Mouse (Mus musculus): ENCODE measurements around the gene Pex11b. TPM values are rescaled to one million over a fixed set of nuclear protein-coding genes. Genes with fewer than 3 reads are reported as not detected.

Pex11b gene
- polyA plus RNA-seq, 1 experiment, result 2.2 TPM

GRCm38 (mm10) chr3:96671519-96671918, 36.3 kb downstream of the Pex11b start:
- no peaks in the 10 kb centered on the region for H3K27me3 ChIP-seq (replicated peaks)
- H3K4me3 ChIP-seq (replicated peaks), result peak overlapping the region; percentile 94
- peaks cover 11% of the 10 kb centered on the region for H3K36me3 ChIP-seq (replicated peaks; ENCODE audit: low read length)
- TF ChIP-seq GATA1 (IDR thresholded peaks at IDR 0.05; ENCODE audit: borderline replicate concordance, low read length), result no peak
- no peak for TF ChIP-seq FLI1 (IDR thresholded peaks at IDR 0.05; ENCODE audit: low read length)
- no peaks in the 10 kb centered on the region for H3K9me3 ChIP-seq
- H3K4me1 ChIP-seq, result peaks cover 66% of the 10 kb centered on the region

- H3K27me3 ChIP-seq (replicated peaks), result peaks cover under 1% of the 10 kb centered on the region
- peaks cover 76% of the 10 kb centered on the region for H3K4me1 ChIP-seq
- peaks cover 19% of the 10 kb centered on the region for H3K36me3 ChIP-seq (replicated peaks; ENCODE audit: low read length)
- TF ChIP-seq FLI1 (IDR thresholded peaks at IDR 0.05; ENCODE audit: low read length), result no peak
- TF ChIP-seq GATA1 (IDR thresholded peaks at IDR 0.05; ENCODE audit: borderline replicate concordance, low read length), result no peak
- peak overlapping the region; percentile 55 for H3K4me3 ChIP-seq (replicated peaks)
- H3K9me3 ChIP-seq, result no peaks in the 10 kb centered on the region
Measured at GRCm38 (mm10) chr3:96673514-96673913, 38.3 kb downstream of the Pex11b start.

- Histone ChIP-seq H3K9me3 (no peaks in the 10 kb centered on the region), H3K36me3 (replicated peaks; ENCODE audit: low read length) (peaks cover 27% of the 10 kb centered on the region), H3K27me3 (replicated peaks) (peaks cover 2% of the 10 kb centered on the region), H3K4me1 (peaks cover 85% of the 10 kb centered on the region), H3K4me3 (replicated peaks) (no peak overlapping the region)
- TF ChIP-seq FLI1 (IDR thresholded peaks at IDR 0.05; ENCODE audit: low read length), result no peak
- TF ChIP-seq GATA1 (IDR thresholded peaks at IDR 0.05; ENCODE audit: borderline replicate concordance, low read length), result no peak
Measured at GRCm38 (mm10) chr3:96674442-96674841, 39.3 kb downstream of the Pex11b start.

GRCm38 (mm10) chr3:96675171-96675570, 40.0 kb downstream of the Pex11b start:
- H3K4me3 ChIP-seq (replicated peaks), result no peak overlapping the region
- peaks cover 35% of the 10 kb centered on the region for H3K36me3 ChIP-seq (replicated peaks; ENCODE audit: low read length)
- no peak for TF ChIP-seq GATA1 (IDR thresholded peaks at IDR 0.05; ENCODE audit: borderline replicate concordance, low read length)
- no peak for TF ChIP-seq FLI1 (IDR thresholded peaks at IDR 0.05; ENCODE audit: low read length)
- peaks cover 85% of the 10 kb centered on the region for H3K4me1 ChIP-seq
- H3K9me3 ChIP-seq, result no peaks in the 10 kb centered on the region
- peaks cover 2% of the 10 kb centered on the region for H3K27me3 ChIP-seq (replicated peaks)

- Histone ChIP-seq H3K4me1 (peaks cover 85% of the 10 kb centered on the region), H3K27me3 (replicated peaks) (peaks cover 2% of the 10 kb centered on the region), H3K4me3 (replicated peaks) (no peak overlapping the region), H3K9me3 (no peaks in the 10 kb centered on the region), H3K36me3 (replicated peaks; ENCODE audit: low read length) (peaks cover 40% of the 10 kb centered on the region)
- TF ChIP-seq FLI1 (IDR thresholded peaks at IDR 0.05; ENCODE audit: low read length) (no peak), GATA1 (IDR thresholded peaks at IDR 0.05; ENCODE audit: borderline replicate concordance, low read length) (no peak)
Measured at GRCm38 (mm10) chr3:96675690-96676089, 40.5 kb downstream of the Pex11b start.

GRCm38 (mm10) chr3:96678456-96678855, 43.3 kb downstream of the Pex11b start:
- Histone ChIP-seq H3K36me3 (replicated peaks; ENCODE audit: low read length) (peaks cover 63% of the 10 kb centered on the region), H3K27me3 (replicated peaks) (peaks cover 17% of the 10 kb centered on the region), H3K9me3 (no peaks in the 10 kb centered on the region), H3K4me3 (replicated peaks) (no peak overlapping the region), H3K4me1 (peaks cover 69% of the 10 kb centered on the region)
- no peak for TF ChIP-seq FLI1 (IDR thresholded peaks at IDR 0.05; ENCODE audit: low read length)
- TF ChIP-seq GATA1 (IDR thresholded peaks at IDR 0.05; ENCODE audit: borderline replicate concordance, low read length), result no peak

- H3K4me1 ChIP-seq, result peaks cover 69% of the 10 kb centered on the region
- H3K36me3 ChIP-seq (replicated peaks; ENCODE audit: low read length), result peaks cover 63% of the 10 kb centered on the region
- no peak overlapping the region for H3K4me3 ChIP-seq (replicated peaks)
- H3K9me3 ChIP-seq, result no peaks in the 10 kb centered on the region
- TF ChIP-seq FLI1 (IDR thresholded peaks at IDR 0.05; ENCODE audit: low read length), result no peak
- TF ChIP-seq GATA1 (IDR thresholded peaks at IDR 0.05; ENCODE audit: borderline replicate concordance, low read length), result no peak
- H3K27me3 ChIP-seq (replicated peaks), result peaks cover 18% of the 10 kb centered on the region
Measured at GRCm38 (mm10) chr3:96679159-96679674, 44.0 kb downstream of the Pex11b start.

GRCm38 (mm10) chr3:96680269-96680956, 45.2 kb downstream of the Pex11b start:
- Histone ChIP-seq H3K36me3 (replicated peaks; ENCODE audit: low read length) (peaks cover 72% of the 10 kb centered on the region), H3K27me3 (replicated peaks) (peaks cover 29% of the 10 kb centered on the region), H3K9me3 (no peaks in the 10 kb centered on the region), H3K4me1 (peaks cover 70% of the 10 kb centered on the region), H3K4me3 (replicated peaks) (no peak overlapping the region)
- TF ChIP-seq FLI1 (IDR thresholded peaks at IDR 0.05; ENCODE audit: low read length) (no peak), GATA1 (IDR thresholded peaks at IDR 0.05; ENCODE audit: borderline replicate concordance, low read length) (no peak)

- H3K36me3 ChIP-seq (replicated peaks; ENCODE audit: low read length), result peaks cover 80% of the 10 kb centered on the region
- H3K27me3 ChIP-seq (replicated peaks), result peaks cover 28% of the 10 kb centered on the region
- H3K9me3 ChIP-seq, result no peaks in the 10 kb centered on the region
- H3K4me1 ChIP-seq, result peaks cover 78% of the 10 kb centered on the region
- H3K4me3 ChIP-seq (replicated peaks), result no peak overlapping the region
- TF ChIP-seq FLI1 (IDR thresholded peaks at IDR 0.05; ENCODE audit: low read length), result no peak
- TF ChIP-seq GATA1 (IDR thresholded peaks at IDR 0.05; ENCODE audit: borderline replicate concordance, low read length), result no peak
Measured at GRCm38 (mm10) chr3:96683496-96683895, 48.3 kb downstream of the Pex11b start.

GRCm38 (mm10) chr3:96684151-96684821, 49.1 kb downstream of the Pex11b start:
- TF ChIP-seq FLI1 (IDR thresholded peaks at IDR 0.05; ENCODE audit: low read length) (no peak), GATA1 (IDR thresholded peaks at IDR 0.05; ENCODE audit: borderline replicate concordance, low read length) (no peak)
- Histone ChIP-seq H3K27me3 (replicated peaks) (peaks cover 26% of the 10 kb centered on the region), H3K36me3 (replicated peaks; ENCODE audit: low read length) (peaks cover 77% of the 10 kb centered on the region), H3K9me3 (no peaks in the 10 kb centered on the region), H3K4me3 (replicated peaks) (peak overlapping the region; percentile 83), H3K4me1 (peaks cover 78% of the 10 kb centered on the region)

Measured in megakaryocyte, embryonic 14.5 days (primary cell).